Mouse (Mus musculus): ENCODE results near the gene Rab20.
"Not testable (repeated sequence)": the region's sequence is repeated elsewhere in the genome, so short reads cannot be mapped to it uniquely, and the experiment has no call there.

DNA sequence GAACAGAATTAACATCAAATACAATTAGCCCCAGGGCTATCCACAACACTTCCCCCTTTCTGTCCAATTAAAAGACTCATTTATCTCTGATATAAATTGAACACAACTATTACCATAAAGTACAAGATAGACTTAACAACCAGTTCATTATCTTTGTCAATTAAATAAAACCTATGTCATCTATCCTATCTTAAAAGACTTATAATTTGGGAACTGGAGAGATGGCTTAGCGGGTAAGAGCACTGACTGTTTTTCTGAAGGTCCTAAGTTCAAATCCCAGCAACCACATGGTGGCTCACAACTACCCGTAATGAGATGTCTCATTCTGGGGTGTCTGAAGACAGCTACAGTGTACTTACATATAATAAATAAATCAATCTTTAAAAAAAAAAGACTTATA is 13.8 kb upstream of the Rab20 start:
- not testable (repeated sequence) for TF ChIP-seq CTCF (IDR thresholded peaks at IDR 0.05; ENCODE audit: low read depth); EP300 (optimal IDR thresholded peaks at IDR 0.05)
